Mouse (Mus musculus): Measurements from ENCODE around the gene Hoxd10.

The Hoxd10 gene

GRCm38 (mm10) chr2:74696442-74697335 lies 5.0 kb downstream of the Hoxd10 start:
- no peak for DNase-seq (ENCODE audit: low spot score)

- peak; percentile 79 for DNase-seq (ENCODE audit: low spot score)
These were observed 5.9 kb downstream of the Hoxd10 start, which contains the start of gene Hoxd9 for GRCm38 (mm10) chr2:74697567-74698121. Hoxd9 (plus strand) TSS chr2:74697727.

- peak; percentile 53 for DNase-seq (ENCODE audit: low spot score)
These were observed 6.7 kb downstream of the Hoxd10 start for GRCm38 (mm10) chr2:74698201-74699052.

- DNase-seq (ENCODE audit: low spot score) = no peak
These were observed 7.3 kb downstream of the Hoxd10 start for GRCm38 (mm10) chr2:74699053-74699430.

- DNase-seq (ENCODE audit: low spot score) = no peak
These were observed 8.2 kb downstream of the Hoxd10 start for GRCm38 (mm10) chr2:74699664-74700545.

GRCm38 (mm10) chr2:74700546-74701112 lies 8.9 kb downstream of the Hoxd10 start:
- DNase-seq (ENCODE audit: low spot score) = no peak

GRCm38 (mm10) chr2:74701949-74702819 lies 10.5 kb downstream of the Hoxd10 start:
- DNase-seq (ENCODE audit: low spot score) = peak; percentile 85

- DNase-seq (ENCODE audit: low spot score) = no peak
These were observed 11.1 kb downstream of the Hoxd10 start for GRCm38 (mm10) chr2:74702820-74703219.

GRCm38 (mm10) chr2:74703317-74703716 lies 11.6 kb downstream of the Hoxd10 start:
- DNase-seq (ENCODE audit: low spot score) = no peak

GRCm38 (mm10) chr2:74703720-74704392 lies 12.1 kb downstream of the Hoxd10 start:
- no peak for DNase-seq (ENCODE audit: low spot score)

GRCm38 (mm10) chr2:74704393-74704998 lies 12.8 kb downstream of the Hoxd10 start, which contains the start of gene Hoxd8:
Hoxd8 (plus strand) TSS chr2:74704615.
- DNase-seq (ENCODE audit: low spot score) = peak; percentile 88

- DNase-seq (ENCODE audit: low spot score) = peak; percentile 53
These were observed 13.3 kb downstream of the Hoxd10 start for GRCm38 (mm10) chr2:74704999-74705466.

- DNase-seq (ENCODE audit: low spot score) = peak; percentile 70
These were observed 13.9 kb downstream of the Hoxd10 start for GRCm38 (mm10) chr2:74705467-74706089.

- DNase-seq (ENCODE audit: low spot score) = no peak
These were observed 14.8 kb downstream of the Hoxd10 start for GRCm38 (mm10) chr2:74706393-74706960.

GRCm38 (mm10) chr2:74707599-74707998 lies 15.9 kb downstream of the Hoxd10 start:
- DNase-seq (ENCODE audit: low spot score) = no peak

GRCm38 (mm10) chr2:74708676-74709075 lies 17.0 kb downstream of the Hoxd10 start:
- peak; percentile 38 for DNase-seq (ENCODE audit: low spot score)

- DNase-seq (ENCODE audit: low spot score) = no peak
These were observed 18.0 kb downstream of the Hoxd10 start for GRCm38 (mm10) chr2:74709465-74710419.

Measured in urinary bladder, postnatal 14 days (tissue).